Comparison of ENCODE assay signal across 15 mouse cellular contexts in the genomic region with DNA sequence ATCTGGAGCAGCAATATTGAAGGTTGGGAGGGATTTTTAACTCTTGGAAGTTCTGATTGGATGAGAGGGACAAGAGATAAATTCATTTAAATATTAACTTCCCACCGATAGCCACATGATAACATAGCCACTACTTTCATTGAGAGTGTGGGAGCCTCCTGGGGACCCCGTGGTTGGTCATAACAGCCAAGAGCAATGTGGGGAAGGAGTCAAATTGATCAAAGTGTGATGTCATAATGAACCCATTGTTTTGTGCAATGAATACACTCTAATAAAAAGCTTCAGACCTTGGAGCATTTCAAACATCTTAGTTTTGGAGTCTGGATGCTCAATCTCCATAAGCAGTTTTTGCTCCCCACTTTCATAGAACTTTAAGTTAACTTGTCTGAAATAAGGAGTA. TPM values are rescaled to one million over a fixed set of nuclear protein-coding genes. Genes with fewer than 3 reads are reported as not detected.
DNase-seq lines count a peak whose midpoint lies in the region; ATAC-seq and TF ChIP-seq lines count a peak whose summit lies in the region.
"Had no signal": no experiment of that assay in that cellular context is flagged by ENCODE, and none has a peak within 500 bp of the region (broad histone marks: within the 10 kb centered on the region; RNA-seq: fewer than 3 reads in every experiment).

A gene (plus strand): TSS at position 301 of the 400 bp plus-strand sequence.

- no peak within 1 kb of the TSS for H3K4me3 ChIP-seq in forebrain, embryonic 16.5 days (replicated peaks; ENCODE audit: low read length)
- no peak within 1 kb of the TSS for H3K4me3 ChIP-seq in forebrain, embryonic 13.5 days
- H3K4me3 ChIP-seq in layer of hippocampus, adult 2 months: no peak within 1 kb of the TSS
- no peak within 1 kb of the TSS for H3K4me3 ChIP-seq in midbrain, embryonic 15.5 days

- H3K27ac ChIP-seq in forebrain, embryonic 16.5 days (ENCODE audit: low read length): no peak within 1 kb of the TSS
- no peak within 1 kb of the TSS for H3K27ac ChIP-seq in forebrain, embryonic 13.5 days
- H3K27ac ChIP-seq in layer of hippocampus, adult 2 months: no peak within 1 kb of the TSS
- H3K27ac ChIP-seq in midbrain, embryonic 15.5 days: no peak within 1 kb of the TSS

- H3K4me2 ChIP-seq in forebrain, embryonic 16.5 days (ENCODE audit: low read length): no peak within 1 kb of the TSS
- no peak within 1 kb of the TSS for H3K4me2 ChIP-seq in forebrain, embryonic 13.5 days
- H3K4me2 ChIP-seq in midbrain, embryonic 15.5 days: no peak within 1 kb of the TSS

- no peaks in the 10 kb centered on the region for H3K9me3 ChIP-seq in forebrain, embryonic 16.5 days (ENCODE audit: control insufficient read depth, low read length)
- no peaks in the 10 kb centered on the region; the same call in 1 of the 2 replicates for H3K9me3 ChIP-seq in forebrain, embryonic 13.5 days (replicated peaks)
- H3K9me3 ChIP-seq in midbrain, embryonic 15.5 days: no peaks in the 10 kb centered on the region

- no peak for DNase-seq in layer of hippocampus, adult 2 months (ENCODE audit: low spot score in 2 of 2)
- no peak for DNase-seq in layer of hippocampus, adult 9-11 months
- DNase-seq in layer of hippocampus, postnatal 14 days (ENCODE audit: low spot score in 2 of 2): no peak
- DNase-seq in natural killer cell, adult 2 months (ENCODE audit: low spot score in 2 of 2): no peak
- no peak for DNase-seq in ovary, postnatal 36 days (ENCODE audit: low spot score)
- DNase-seq: adrenal gland, postnatal 14 days; cerebellum, adult 8-10 months; kidney, adult 2 months; kidney, postnatal 36 days; liver; lung, adult 18-20 months; lung, postnatal 4 days had no signal

- no peaks in the 10 kb centered on the region for H3K27me3 ChIP-seq in forebrain, embryonic 16.5 days (replicated peaks; ENCODE audit: control insufficient read depth, insufficient read depth, low read length)
- no peaks in the 10 kb centered on the region for H3K27me3 ChIP-seq in forebrain, embryonic 13.5 days
- H3K27me3 ChIP-seq in midbrain, embryonic 15.5 days (replicated peaks): no peaks in the 10 kb centered on the region

- H3K4me1 ChIP-seq in forebrain, embryonic 16.5 days (replicated peaks; ENCODE audit: control insufficient read depth, insufficient read depth, low read length): no peaks in the 10 kb centered on the region
- H3K4me1 ChIP-seq in forebrain, embryonic 13.5 days: no peaks in the 10 kb centered on the region
- no peaks in the 10 kb centered on the region for H3K4me1 ChIP-seq in midbrain, embryonic 15.5 days

- H3K9ac ChIP-seq in forebrain, embryonic 16.5 days (replicated peaks; ENCODE audit: low read depth, low read length): no peak within 1 kb of the TSS
- H3K9ac ChIP-seq in forebrain, embryonic 13.5 days: no peak within 1 kb of the TSS
- no peak within 1 kb of the TSS for H3K9ac ChIP-seq in midbrain, embryonic 15.5 days

- ATAC-seq in forebrain, embryonic 16.5 days: no peak
- no peak for ATAC-seq in forebrain, embryonic 13.5 days
- no peak for ATAC-seq in midbrain, embryonic 15.5 days (replicated peaks)

- no peaks in the 10 kb centered on the region for H3K36me3 ChIP-seq in forebrain, embryonic 16.5 days (ENCODE audit: control insufficient read depth, insufficient read depth)
- no peaks in the 10 kb centered on the region for H3K36me3 ChIP-seq in forebrain, embryonic 13.5 days (ENCODE audit: poor library complexity, severe bottlenecking)
- no peaks in the 10 kb centered on the region for H3K36me3 ChIP-seq in midbrain, embryonic 15.5 days (replicated peaks)

- TF ChIP-seq CTCF in layer of hippocampus, adult 2 months (conservative IDR thresholded peaks at IDR 0.05): no peak

- 74% methylated on average over 2 of the region's 2 CpGs for WGBS in forebrain, embryonic 16.5 days
- 86% methylated on average over 2 of the region's 2 CpGs for WGBS in forebrain, embryonic 13.5 days
- WGBS in midbrain, embryonic 15.5 days: 83% methylated on average over 2 of the region's 2 CpGs

RNA-seq across cellular contexts. Expression of the gene that starts here (rescaled TPM):
- 20.7 and 21.7 TPM in 2 replicates for polyA plus RNA-seq in forebrain, embryonic 16.5 days (2015; fragmentation: Nextera tagmentation; extraction: Ambion mirVana)
- polyA plus RNA-seq in forebrain, embryonic 13.5 days (2015; fragmentation: Nextera tagmentation; extraction: Ambion mirVana): 6.1 and 6.4 TPM in 2 replicates
- 100 to 1,000 TPM; 148 to 152 TPM for total RNA-seq in layer of hippocampus, adult 2 months (2021)
- 100 to 1,000 TPM; 115 to 142 TPM for total RNA-seq in layer of hippocampus, postnatal 14 days (2021)
- 19.6 and 25.2 TPM in 2 replicates for polyA plus RNA-seq in midbrain, embryonic 15.5 days (2015; fragmentation: Nextera tagmentation; extraction: Ambion mirVana)
